Mouse (Mus musculus): ENCODE measurements at regions not wholly inside any gene's neighbourhood (a gene's known extent, or its start where the extent isn't known, plus 50 kb on each side); places are given as distances from the start of the nearest gene placed in this dataset.

GRCm38 (mm10) chr8:30959436-30960180 lies 2468.9 kb upstream of the 5930422O12Rik start:
- no peaks in the 10 kb centered on the region; the same call in 1 of the 2 replicates for H3K4me1 ChIP-seq
- H3K9me3 ChIP-seq (replicated peaks): no peaks in the 10 kb centered on the region
- 36% methylated on average over 17 of the region's 17 CpGs for WGBS
- no peaks in the 10 kb centered on the region for H3K27me3 ChIP-seq
- H3K9ac ChIP-seq: no peak overlapping the region
- no peak; the same call in 1 of the 2 replicates for ATAC-seq (replicated peaks; ENCODE audit: low FRiP score)
- H3K27ac ChIP-seq: no peak overlapping the region
- peak overlapping the region; percentile 53 for H3K4me2 ChIP-seq
- H3K4me3 ChIP-seq (replicated peaks): peak overlapping the region; percentile 32
- H3K36me3 ChIP-seq: no peaks in the 10 kb centered on the region

GRCm38 (mm10) chr8:30960486-30960885 lies 2468.0 kb upstream of the 5930422O12Rik start:
- Histone ChIP-seq H3K27me3 (no peaks in the 10 kb centered on the region), H3K9ac (no peak overlapping the region), H3K4me3 (replicated peaks) (no peak overlapping the region), H3K4me2 (no peak overlapping the region), H3K36me3 (no peaks in the 10 kb centered on the region), H3K4me1 (no peaks in the 10 kb centered on the region; the same call in 1 of the 2 replicates), H3K9me3 (replicated peaks) (no peaks in the 10 kb centered on the region), H3K27ac (no peak overlapping the region)
- WGBS: 63% methylated on average over 8 of the region's 8 CpGs
- ATAC-seq (replicated peaks; ENCODE audit: low FRiP score): no peak

- no peak for ATAC-seq (replicated peaks; ENCODE audit: low FRiP score)
- Histone ChIP-seq H3K4me1 (no peaks in the 10 kb centered on the region; the same call in 1 of the 2 replicates), H3K27ac (no peak overlapping the region), H3K9ac (no peak overlapping the region), H3K9me3 (replicated peaks) (no peaks in the 10 kb centered on the region), H3K36me3 (no peaks in the 10 kb centered on the region), H3K4me2 (no peak overlapping the region), H3K4me3 (replicated peaks) (no peak overlapping the region), H3K27me3 (no peaks in the 10 kb centered on the region)
- 68% methylated on average over 3 of the region's 3 CpGs for WGBS
Observed at GRCm38 (mm10) chr8:30962207-30962606, 2466.3 kb upstream of the 5930422O12Rik start.

GRCm38 (mm10) chr8:30982814-30983213 lies 2445.7 kb upstream of the 5930422O12Rik start:
- 66% methylated on average over 2 of the region's 2 CpGs for WGBS
- ATAC-seq (replicated peaks; ENCODE audit: low FRiP score): no peak
- H3K9ac ChIP-seq: no peak overlapping the region

GRCm38 (mm10) chr8:30988051-30988450 lies 2440.5 kb upstream of the 5930422O12Rik start:
- Histone ChIP-seq H3K9me3 (replicated peaks) (no peaks in the 10 kb centered on the region), H3K36me3 (no peaks in the 10 kb centered on the region), H3K4me3 (replicated peaks) (no peak overlapping the region), H3K4me2 (no peak overlapping the region), H3K9ac (no peak overlapping the region), H3K27me3 (no peaks in the 10 kb centered on the region), H3K27ac (no peak overlapping the region), H3K4me1 (no peaks in the 10 kb centered on the region)
- no peak for ATAC-seq (replicated peaks; ENCODE audit: low FRiP score)
- WGBS: 82% methylated on average over 5 of the region's 5 CpGs

More at GRCm38 (mm10) chr8:30982814-30983213, 2445.7 kb upstream of the 5930422O12Rik start:
- H3K4me1 ChIP-seq: no peaks in the 10 kb centered on the region
- no peak overlapping the region for H3K4me2 ChIP-seq
- H3K27ac ChIP-seq: no peak overlapping the region
- H3K9me3 ChIP-seq (replicated peaks): no peaks in the 10 kb centered on the region
- H3K27me3 ChIP-seq: no peaks in the 10 kb centered on the region
- no peak overlapping the region for H3K4me3 ChIP-seq (replicated peaks)
- no peaks in the 10 kb centered on the region for H3K36me3 ChIP-seq

GRCm38 (mm10) chr8:30998657-30999056 lies 2429.9 kb upstream of the 5930422O12Rik start:
- Histone ChIP-seq H3K27ac (no peak overlapping the region), H3K4me2 (no peak overlapping the region), H3K9ac (no peak overlapping the region), H3K4me1 (no peaks in the 10 kb centered on the region), H3K9me3 (replicated peaks) (no peaks in the 10 kb centered on the region), H3K27me3 (no peaks in the 10 kb centered on the region), H3K4me3 (replicated peaks) (no peak overlapping the region), H3K36me3 (no peaks in the 10 kb centered on the region)
- ATAC-seq (replicated peaks; ENCODE audit: low FRiP score): no peak
- WGBS: 63% methylated on average over 9 of the region's 9 CpGs

GRCm38 (mm10) chr8:31000120-31000519 lies 2428.4 kb upstream of the 5930422O12Rik start:
- Histone ChIP-seq H3K27me3 (no peaks in the 10 kb centered on the region), H3K4me2 (no peak overlapping the region), H3K36me3 (no peaks in the 10 kb centered on the region), H3K4me1 (no peaks in the 10 kb centered on the region), H3K9ac (no peak overlapping the region), H3K27ac (no peak overlapping the region), H3K9me3 (replicated peaks) (no peaks in the 10 kb centered on the region), H3K4me3 (replicated peaks) (no peak overlapping the region)
- no peak for ATAC-seq (replicated peaks; ENCODE audit: low FRiP score)
- WGBS: 78% methylated on average over 6 of the region's 6 CpGs

- Histone ChIP-seq H3K27ac (no peak overlapping the region), H3K4me2 (no peak overlapping the region), H3K9me3 (replicated peaks) (no peaks in the 10 kb centered on the region), H3K9ac (no peak overlapping the region), H3K4me1 (no peaks in the 10 kb centered on the region), H3K36me3 (no peaks in the 10 kb centered on the region), H3K4me3 (replicated peaks) (no peak overlapping the region), H3K27me3 (no peaks in the 10 kb centered on the region)
- 48% methylated on average over 5 of the region's 5 CpGs for WGBS
- ATAC-seq (replicated peaks; ENCODE audit: low FRiP score): no peak
Observed at GRCm38 (mm10) chr8:31001980-31002730, 2426.4 kb upstream of the 5930422O12Rik start.

GRCm38 (mm10) chr8:31008309-31008708 lies 2420.2 kb upstream of the 5930422O12Rik start:
- Histone ChIP-seq H3K9me3 (replicated peaks) (no peaks in the 10 kb centered on the region), H3K4me3 (replicated peaks) (no peak overlapping the region), H3K4me1 (no peaks in the 10 kb centered on the region), H3K27me3 (no peaks in the 10 kb centered on the region), H3K36me3 (no peaks in the 10 kb centered on the region), H3K27ac (no peak overlapping the region), H3K9ac (no peak overlapping the region), H3K4me2 (no peak overlapping the region)
- ATAC-seq (replicated peaks; ENCODE audit: low FRiP score): no peak
- 73% methylated on average over 8 of the region's 8 CpGs for whole genome bisulfite sequencing

- H3K9ac ChIP-seq: no peak overlapping the region
- WGBS: 75% methylated on average over 11 of the region's 11 CpGs
- no peak for ATAC-seq (replicated peaks; ENCODE audit: low FRiP score)
- H3K4me3 ChIP-seq (replicated peaks): no peak overlapping the region
- H3K36me3 ChIP-seq: no peaks in the 10 kb centered on the region
- H3K9me3 ChIP-seq (replicated peaks): no peaks in the 10 kb centered on the region
- H3K4me2 ChIP-seq: no peak overlapping the region
- no peaks in the 10 kb centered on the region for H3K4me1 ChIP-seq
- H3K27ac ChIP-seq: no peak overlapping the region
- no peaks in the 10 kb centered on the region for H3K27me3 ChIP-seq
Observed at GRCm38 (mm10) chr8:31012068-31012467, 2416.4 kb upstream of the 5930422O12Rik start.

- Histone ChIP-seq H3K4me3 (replicated peaks) (peak overlapping the region; percentile 44), H3K9ac (0 out of 2 replicates have a peak overlapping the region, but pooled peaks have one; percentile 17), H3K4me1 (peaks cover 12% of the 10 kb centered on the region), H3K9me3 (replicated peaks) (no peaks in the 10 kb centered on the region), H3K4me2 (peak overlapping the region; percentile 75), H3K27ac (no peak overlapping the region), H3K27me3 (no peaks in the 10 kb centered on the region), H3K36me3 (no peaks in the 10 kb centered on the region)
- ATAC-seq (replicated peaks; ENCODE audit: low FRiP score): peak; percentile 91
- WGBS: 9% methylated on average over 23 of the region's 24 CpGs
Observed at GRCm38 (mm10) chr8:31031721-31032591, 2396.6 kb upstream of the 5930422O12Rik start.
